Comparison of ENCODE assay signal across 20 mouse cellular contexts in genomic region chr5:128099439-128099838, GRCm38 (mm10).
DNase-seq lines count a peak whose midpoint lies in the region; ATAC-seq and TF ChIP-seq lines count a peak whose summit lies in the region.
"Had no signal": no experiment of that assay in that cellular context is flagged by ENCODE, and none has a peak within 500 bp of the region (broad histone marks: within the 10 kb centered on the region; RNA-seq: fewer than 3 reads in every experiment).

No protein-coding gene starts in this region.

- WGBS in hindbrain, postnatal 0 days: 81% methylated on average over 2 of the region's 2 CpGs
- WGBS in hindbrain, embryonic 11.5 days: 88% methylated on average over 2 of the region's 2 CpGs
- 61% methylated on average over 2 of the region's 2 CpGs for WGBS in liver, postnatal 0 days (ENCODE audit: insufficient replicate concordance)
- 69% methylated on average over 2 of the region's 2 CpGs for WGBS in bone marrow, adult 2 months

- ATAC-seq in hindbrain, postnatal 0 days: no peak
- ATAC-seq in hindbrain, embryonic 11.5 days (ENCODE audit: low FRiP score): no peak
- ATAC-seq in liver, postnatal 0 days: no peak
- ATAC-seq: midbrain, embryonic 15.5 days had no signal

- no peaks in the 10 kb centered on the region for H3K4me1 ChIP-seq in hindbrain, postnatal 0 days (ENCODE audit: insufficient read depth, low read length)
- no peaks in the 10 kb centered on the region for H3K4me1 ChIP-seq in hindbrain, embryonic 11.5 days (replicated peaks; ENCODE audit: control insufficient read depth, insufficient read depth, low read length)
- H3K4me1 ChIP-seq in liver, postnatal 0 days (ENCODE audit: insufficient read depth): no peaks in the 10 kb centered on the region
- H3K4me1 ChIP-seq in bone marrow, adult 2 months (ENCODE audit: control insufficient read depth, insufficient read depth, low read length): no peaks in the 10 kb centered on the region
- H3K4me1 ChIP-seq: embryonic facial prominence, embryonic 15.5 days; midbrain, embryonic 15.5 days had no signal

- H3K36me3 ChIP-seq in hindbrain, postnatal 0 days (ENCODE audit: insufficient read depth, low read length): no peaks in the 10 kb centered on the region
- H3K36me3 ChIP-seq in hindbrain, embryonic 11.5 days (ENCODE audit: control insufficient read depth, insufficient read depth, low read length): no peaks in the 10 kb centered on the region
- H3K36me3 ChIP-seq in liver, postnatal 0 days (replicated peaks; ENCODE audit: insufficient read depth, low read length): no peaks in the 10 kb centered on the region
- H3K36me3 ChIP-seq: embryonic facial prominence, embryonic 15.5 days; limb, embryonic 10.5 days; midbrain, embryonic 15.5 days had no signal

- no peak overlapping the region for H3K27ac ChIP-seq in hindbrain, postnatal 0 days
- H3K27ac ChIP-seq in hindbrain, embryonic 11.5 days (ENCODE audit: low read depth, low read length): no peak overlapping the region
- no peak overlapping the region for H3K27ac ChIP-seq in liver, postnatal 0 days (ENCODE audit: low read depth)
- no peak overlapping the region for H3K27ac ChIP-seq in bone marrow, adult 2 months (ENCODE audit: control insufficient read depth, insufficient read depth, low read depth, low read length, poor library complexity)
- H3K27ac ChIP-seq: embryonic facial prominence, embryonic 15.5 days; limb, embryonic 10.5 days; midbrain, embryonic 15.5 days had no signal

- TF ChIP-seq EP300 in liver, postnatal 0 days (IDR thresholded peaks at IDR 0.05; ENCODE audit: low read depth): no peak

- no peak overlapping the region for H3K4me3 ChIP-seq in hindbrain, postnatal 0 days (ENCODE audit: low read length)
- H3K4me3 ChIP-seq in hindbrain, embryonic 11.5 days (ENCODE audit: low read depth, low read length): no peak overlapping the region
- no peak overlapping the region for H3K4me3 ChIP-seq in liver, postnatal 0 days (ENCODE audit: low read depth, low read length)
- no peak overlapping the region for H3K4me3 ChIP-seq in bone marrow, adult 2 months (replicated peaks; ENCODE audit: control insufficient read depth, low read depth, low read length)
- H3K4me3 ChIP-seq: embryonic facial prominence, embryonic 15.5 days; limb, embryonic 10.5 days; midbrain, embryonic 15.5 days had no signal

- TF ChIP-seq CTCF in hindbrain, postnatal 0 days (IDR thresholded peaks at IDR 0.05; ENCODE audit: low read depth): peak; percentile 42; the same call in 1 of the 2 replicates
- peak; percentile 54 for TF ChIP-seq CTCF in liver, postnatal 0 days (IDR thresholded peaks at IDR 0.05; ENCODE audit: low read depth)
- TF ChIP-seq CTCF in bone marrow, adult 2 months (IDR thresholded peaks at IDR 0.05; ENCODE audit: control insufficient read depth, insufficient read depth, low read length): peak; percentile 26; the same call in 1 of the 2 replicates

- no peak for DNase-seq in hindbrain, postnatal 0 days (ENCODE audit: low spot score)
- DNase-seq in hindbrain, embryonic 11.5 days (ENCODE audit: low spot score): no peak
- DNase-seq in liver, postnatal 0 days: no peak
- DNase-seq in liver (no peak), ES-CJ7 (ENCODE audit: low read depth, low spot score) (peak; percentile 28)
- DNase-seq in right cerebral cortex, postnatal 14 days: no peak
- DNase-seq in adrenal gland, postnatal 36 days: no peak
- DNase-seq: adrenal gland, postnatal 10 days; B cell, adult 2 months; cerebellum, adult 8-10 months; gastrocnemius, postnatal 36 days; heart, postnatal 36 days; kidney, adult 9 months; right cerebral cortex, adult 18-20 months; thymus, postnatal 36 days had no signal

- no peak overlapping the region for H3K9ac ChIP-seq in hindbrain, postnatal 0 days (replicated peaks; ENCODE audit: low read length)
- H3K9ac ChIP-seq in hindbrain, embryonic 11.5 days (ENCODE audit: low read depth, low read length): no peak overlapping the region
- H3K9ac ChIP-seq in liver, postnatal 0 days (replicated peaks): no peak overlapping the region
- H3K9ac ChIP-seq: embryonic facial prominence, embryonic 15.5 days; midbrain, embryonic 15.5 days had no signal

- H3K4me2 ChIP-seq in hindbrain, postnatal 0 days (ENCODE audit: low read depth, low read length): no peak overlapping the region
- no peak overlapping the region for H3K4me2 ChIP-seq in hindbrain, embryonic 11.5 days (replicated peaks; ENCODE audit: low read depth, low read length)
- H3K4me2 ChIP-seq in liver, postnatal 0 days (ENCODE audit: low read depth, low read length): no peak overlapping the region
- H3K4me2 ChIP-seq: embryonic facial prominence, embryonic 15.5 days; heart, embryonic 11.5 days; midbrain, embryonic 15.5 days had no signal

- H3K27me3 ChIP-seq in hindbrain, postnatal 0 days (ENCODE audit: insufficient read depth, low read length): no peaks in the 10 kb centered on the region
- no peaks in the 10 kb centered on the region for H3K27me3 ChIP-seq in hindbrain, embryonic 11.5 days (ENCODE audit: control insufficient read depth, insufficient read depth, low read length)
- no peaks in the 10 kb centered on the region for H3K27me3 ChIP-seq in liver, postnatal 0 days (ENCODE audit: insufficient read depth, low read length)
- H3K27me3 ChIP-seq: embryonic facial prominence, embryonic 15.5 days; midbrain, embryonic 15.5 days had no signal

- no peaks in the 10 kb centered on the region for H3K9me3 ChIP-seq in hindbrain, postnatal 0 days (ENCODE audit: low read length)
- no peaks in the 10 kb centered on the region for H3K9me3 ChIP-seq in hindbrain, embryonic 11.5 days (ENCODE audit: control insufficient read depth, low read length)
- peaks cover 5% of the 10 kb centered on the region for H3K9me3 ChIP-seq in liver, postnatal 0 days (ENCODE audit: low read length)
- H3K9me3 ChIP-seq: embryonic facial prominence, embryonic 15.5 days; midbrain, embryonic 15.5 days had no signal

- no peak for TF ChIP-seq POLR2A in bone marrow, adult 2 months (IDR thresholded peaks at IDR 0.05; ENCODE audit: borderline replicate concordance, control insufficient read depth, low read depth, low read length)
